Mouse (Mus musculus) C3H10T1/2 (cell line): ENCODE measurements around the gene Inhbc. TPM values are rescaled to one million over a fixed set of nuclear protein-coding genes. Genes with fewer than 3 reads are reported as not detected.

Experiments used
- polyA plus RNA-seq, 2 experiments: library from polyadenylated mRNA; unstranded; fragments of >200 nt; fragmentation: generic; extraction: Trizol; gene quantifications; one replicate each; pipeline ENCODE4 v1.2.1; 2012; ENCODE audit warnings: missing spikeins in 2 of 2

Inhbc gene
- not detected for polyA plus RNA-seq

GRCm38 (mm10) chr10:127369834-127370820, at the start of gene Inhbc:
Gene Inhbc, minus strand, starts transcription at chr10:127370431.

GRCm38 (mm10) chr10:127380251-127380691, 10.0 kb upstream of the Inhbc start, which contains the start of gene R3hdm2:
Gene R3hdm2, plus strand, starts transcription at chr10:127380327.

GRCm38 (mm10) chr10:127353909-127354895, 16.0 kb downstream of the Inhbc start, which contains the start of gene Inhbe:
Gene Inhbe, minus strand, starts transcription at chr10:127354411.

GRCm38 (mm10) chr10:127341891-127342639, 28.2 kb downstream of the Inhbc start, which contains the start of gene Gli1:
Gene Gli1, minus strand, starts transcription at chr10:127341974.

GRCm38 (mm10) chr10:127321621-127322020, 48.6 kb downstream of the Inhbc start, which contains the start of gene Arhgap9:
Gene Arhgap9, plus strand, starts transcription at chr10:127321964.

GRCm38 (mm10) chr10:127311476-127312355, 58.5 kb downstream of the Inhbc start, which contains the start of gene Mars:
Gene Mars, minus strand, starts transcription at chr10:127311786.

Other genes with a start within 250 kb of the Inhbc start
- gene Os9, start 249.3 kb downstream of the Inhbc start, polyA plus RNA-seq, result 100 to 1,000 TPM in 1 of 2 experiments, 10 to 100 TPM in 1; 27.4 to 134 TPM
- gene B4galnt1, start 205.2 kb downstream of the Inhbc start, polyA plus RNA-seq, result 10 to 100 TPM in 1 of 2 experiments, 1 to 10 TPM in 1; 4.1 to 18.6 TPM
- under 1 TPM; 0.14 to 0.66 TPM for gene Slc26a10, start 189.8 kb downstream of the Inhbc start, polyA plus RNA-seq
- gene Arhgef25, start 180.3 kb downstream of the Inhbc start, polyA plus RNA-seq, result 100 to 1,000 TPM in 1 of 2 experiments, 10 to 100 TPM in 1; 23.6 to 137 TPM
- gene Dtx3, start 174.7 kb downstream of the Inhbc start, polyA plus RNA-seq, result 10 to 100 TPM; 26.0 to 79.0 TPM
- gene Pip4k2c, start 158.8 kb downstream of the Inhbc start, polyA plus RNA-seq, result 10 to 100 TPM in 1 of 2 experiments, 1 to 10 TPM in 1; 9.1 to 33.4 TPM
- under 1 TPM; 0.02 to 0.37 TPM for gene Kif5a, start 107.1 kb downstream of the Inhbc start, polyA plus RNA-seq
- 100 to 1,000 TPM; 146 to 282 TPM for gene Dctn2, start 104.1 kb downstream of the Inhbc start, polyA plus RNA-seq
- 10 to 100 TPM in 1 of 2 experiments, 1 to 10 TPM in 1; 7.6 to 30.7 TPM for gene Mbd6, start 81.4 kb downstream of the Inhbc start, polyA plus RNA-seq
- gene Mars, start 58.6 kb downstream of the Inhbc start, polyA plus RNA-seq, result 100 to 1,000 TPM in 1 of 2 experiments, 10 to 100 TPM in 1; 60.5 to 213 TPM
- gene Arhgap9, start 48.5 kb downstream of the Inhbc start, polyA plus RNA-seq, result under 1 TPM; 0.32 to 0.46 TPM
- gene Gli1, start 28.5 kb downstream of the Inhbc start, polyA plus RNA-seq, result under 1 TPM; 0.19 to 0.21 TPM
- not detected for gene Inhbe, start 16.0 kb downstream of the Inhbc start, polyA plus RNA-seq
- gene R3hdm2, start 9.9 kb upstream of the Inhbc start, polyA plus RNA-seq, result 10 to 100 TPM; 16.7 to 63.5 TPM
- gene Stac3, start 131.3 kb upstream of the Inhbc start, polyA plus RNA-seq, result 1 to 10 TPM in 1 of 2 experiments, under 1 TPM in 1; 0.35 to 1.3 TPM
- gene Ndufa4l2, start 144.5 kb upstream of the Inhbc start, polyA plus RNA-seq, result under 1 TPM; 0.23 to 0.73 TPM
- gene Shmt2, start 152.0 kb upstream of the Inhbc start, polyA plus RNA-seq, result 100 to 1,000 TPM in 1 of 2 experiments, 10 to 100 TPM in 1; 59.7 to 274 TPM
- gene Nxph4, start 164.1 kb upstream of the Inhbc start, polyA plus RNA-seq, result 1 to 10 TPM; 1.7 to 2.9 TPM